Mouse (Mus musculus) kidney, adult 2 months (tissue): ENCODE data around the gene Thra. TPM values are rescaled to one million over a fixed set of nuclear protein-coding genes. Genes with fewer than 3 reads are reported as not detected.

Source experiments
- DNase-seq: peaks from one replicate; pipeline ENCODE4 v3.0.0; 2021
- H3K27ac ChIP-seq: fragments of 200-500 bp; 2 replicates; pipeline ENCODE4 v1.5.1; 2012; ENCODE audit warnings: low read depth, low read length, control low read depth, inconsistent platforms; ENCODE audit not compliant: insufficient read depth
- H3K27me3 ChIP-seq: fragments of 200-500 bp; replicated peaks from 2 replicates; pipeline ENCODE4 v1.6.1; 2012; ENCODE audit warnings: mild to moderate bottlenecking, moderate library complexity, low read length, inconsistent platforms; ENCODE audit not compliant: control insufficient read depth, insufficient read depth
- H3K36me3 ChIP-seq: fragments of 200-500 bp; 2 replicates; pipeline ENCODE4 v1.6.1; 2012; ENCODE audit warnings: mild to moderate bottlenecking, moderate library complexity, low read length, inconsistent platforms; ENCODE audit not compliant: control insufficient read depth, insufficient read depth
- H3K4me1 ChIP-seq: fragments of 200-500 bp; 2 replicates; pipeline ENCODE4 v1.6.1; 2011; ENCODE audit warnings: low read length; ENCODE audit not compliant: control insufficient read depth, insufficient read depth
- H3K4me3 ChIP-seq: fragments of 200-500 bp; 2 replicates; pipeline ENCODE4 v1.5.1; 2011; ENCODE audit warnings: mild to moderate bottlenecking, low read depth, low read length, control low read depth; ENCODE audit not compliant: insufficient read depth
- CTCF ChIP-seq: fragments of 200-500 bp; conservative IDR thresholded peaks from 2 replicates; pipeline ENCODE4 v1.5.1; 2011; ENCODE audit warnings: low read depth, mild to moderate bottlenecking, control low read depth, low read length, moderate library complexity, mixed read lengths; ENCODE audit not compliant: insufficient read depth, insufficient read length
- POLR2A ChIP-seq: fragments of 200-500 bp; IDR thresholded peaks from one replicate; pipeline ENCODE4 v1.6.1; 2011; ENCODE audit warnings: low read depth, low read length, control low read depth
- WGBS: fragments of 180-500 bp; shearing (Covaris S2); methylation state at CpG from one replicate; pipeline ENCODE4 v1.1.7; 2018; 5-methylcytosine and 5-hydroxymethylcytosine counted together
- polyA plus RNA-seq: library from polyadenylated mRNA; depleted of rRNA; stranded (reverse); fragments of >200 nt; gene quantifications from 2 replicates; pipeline ENCODE4 v1.2.3, GENCODE M21; 2012

Gene Thra
- polyA plus RNA-seq, 1 experiment: 92.7 TPM

- no peak overlapping the region for H3K4me3 ChIP-seq
- H3K27me3 ChIP-seq: no peaks in the 10 kb centered on the region
- no peak overlapping the region for H3K27ac ChIP-seq
- no peak for DNase-seq
- H3K36me3 ChIP-seq: peaks cover 4% of the 10 kb centered on the region
- peaks cover 11% of the 10 kb centered on the region for H3K4me1 ChIP-seq
- TF ChIP-seq CTCF (no peak), POLR2A (no peak)
- 84% methylated on average over 16 of the region's 16 CpGs for WGBS
Observed at GRCm38 (mm10) chr11:98698849-98699640, 41.4 kb upstream of the Thra start.

GRCm38 (mm10) chr11:98699911-98700310 lies 40.5 kb upstream of the Thra start:
- H3K27me3 ChIP-seq: no peaks in the 10 kb centered on the region
- H3K36me3 ChIP-seq: no peaks in the 10 kb centered on the region; the same call in 1 of the 2 replicates
- peaks cover 11% of the 10 kb centered on the region for H3K4me1 ChIP-seq
- H3K27ac ChIP-seq: no peak overlapping the region
- TF ChIP-seq POLR2A (no peak), CTCF (peak; percentile 90)
- no peak overlapping the region for H3K4me3 ChIP-seq
- DNase-seq: peak; percentile 83
- WGBS: 23% methylated on average over 4 of the region's 4 CpGs

GRCm38 (mm10) chr11:98701213-98701670 lies 39.2 kb upstream of the Thra start, which contains the start of gene Csf3:
TSS of gene Csf3 (plus strand) at chr11:98701263.
- TF ChIP-seq CTCF: no peak
- TF ChIP-seq POLR2A: no peak
- H3K4me3 ChIP-seq: no peak within 1 kb of the TSS
- DNase-seq: no peak
- H3K27ac ChIP-seq: no peak within 1 kb of the TSS
- H3K36me3 ChIP-seq: no peaks in the 10 kb centered on the region
- H3K4me1 ChIP-seq: peaks cover 9% of the 10 kb centered on the region
- WGBS: 57% methylated on average over 10 of the region's 10 CpGs
- no peaks in the 10 kb centered on the region for H3K27me3 ChIP-seq

- no peaks in the 10 kb centered on the region for H3K27me3 ChIP-seq
- no peaks in the 10 kb centered on the region for H3K4me1 ChIP-seq
- TF ChIP-seq CTCF (no peak), POLR2A (no peak)
- no peak overlapping the region for H3K27ac ChIP-seq
- 65% methylated on average over 5 of the region's 5 CpGs for WGBS
- no peak overlapping the region for H3K4me3 ChIP-seq
- DNase-seq: no peak
- H3K36me3 ChIP-seq: no peaks in the 10 kb centered on the region; the same call in 1 of the 2 replicates
Observed at GRCm38 (mm10) chr11:98702323-98702722, 38.1 kb upstream of the Thra start.

GRCm38 (mm10) chr11:98705021-98705420 lies 35.4 kb upstream of the Thra start:
- no peak for DNase-seq
- no peak overlapping the region for H3K4me3 ChIP-seq
- no peaks in the 10 kb centered on the region for H3K27me3 ChIP-seq
- peaks cover 18% of the 10 kb centered on the region for H3K4me1 ChIP-seq
- H3K36me3 ChIP-seq: no peaks in the 10 kb centered on the region; the same call in 1 of the 2 replicates
- no peak overlapping the region for H3K27ac ChIP-seq
- TF ChIP-seq POLR2A (no peak), CTCF (no peak)
- 79% methylated on average over 10 of the region's 10 CpGs for WGBS

- H3K4me1 ChIP-seq: peaks cover 21% of the 10 kb centered on the region
- DNase-seq: peak; percentile 70
Observed at GRCm38 (mm10) chr11:98707401-98708281, 32.8 kb upstream of the Thra start.

More at GRCm38 (mm10) chr11:98707401-98708281, 32.8 kb upstream of the Thra start:
- Histone ChIP-seq H3K4me3 (no peak overlapping the region), H3K27ac (no peak overlapping the region), H3K36me3 (no peaks in the 10 kb centered on the region; the same call in 1 of the 2 replicates), H3K27me3 (no peaks in the 10 kb centered on the region)
- TF ChIP-seq POLR2A (no peak), CTCF (no peak)
- 57% methylated on average over 22 of the region's 22 CpGs for WGBS
